Mouse (Mus musculus) G1E (cell line): ENCODE results near the gene Gm10272. TPM values are rescaled to one million over a fixed set of nuclear protein-coding genes. Genes with fewer than 3 reads are reported as not detected.

Experiments used
- ATAC-seq: 2 replicates; pipeline ENCODE4 v1.8.0; 2016; ENCODE audit warnings: mild to moderate bottlenecking; ENCODE audit not compliant: insufficient number of reproducible peaks, poor library complexity, low FRiP score, severe bottlenecking; ENCODE audit errors: extremely low read depth
- DNase-seq: peaks from one replicate; pipeline ENCODE4 v3.0.0; 2012; ENCODE audit warnings: low spot score
- H3K27me3 ChIP-seq: 2 replicates; pipeline ENCODE4 v1.6.1; 2012; ENCODE audit warnings: mild to moderate bottlenecking, low read length, inconsistent platforms; ENCODE audit not compliant: insufficient read depth
- H3K36me3 ChIP-seq: replicated peaks from 2 replicates; pipeline ENCODE3; 2012; ENCODE audit warnings: mild to moderate bottlenecking, inconsistent platforms
- H3K4me1 ChIP-seq: 2 replicates; pipeline ENCODE4 v1.6.1; 2012; ENCODE audit warnings: low read depth, low read length, inconsistent platforms, mixed read lengths; ENCODE audit not compliant: insufficient read depth
- H3K4me3 ChIP-seq: 2 replicates; pipeline ENCODE4 v1.5.1; 2012; ENCODE audit warnings: low read depth, mild to moderate bottlenecking, inconsistent platforms, low read length, moderate library complexity, mixed read lengths
- H3K9me3 ChIP-seq: replicated peaks from 2 replicates; pipeline ENCODE4 v1.6.1; 2012; ENCODE audit warnings: inconsistent platforms
- CTCF ChIP-seq: IDR thresholded peaks from 2 replicates; pipeline ENCODE4 v1.5.1; 2012; ENCODE audit warnings: low read depth, low read length, inconsistent platforms, mixed read lengths
- GATA1 ChIP-seq: IDR thresholded peaks from 2 replicates; pipeline ENCODE4 v1.6.1; 2012; ENCODE audit warnings: borderline replicate concordance, low read length, inconsistent platforms, mixed read lengths
- GATA2 ChIP-seq: IDR thresholded peaks from 2 replicates; pipeline ENCODE4 v1.6.1; 2012; ENCODE audit warnings: low read depth, low read length, inconsistent platforms, borderline replicate concordance
- POLR2AphosphoS5 ChIP-seq: IDR thresholded peaks from 2 replicates; pipeline ENCODE4 v1.6.1; 2012; ENCODE audit warnings: low read depth, low read length, inconsistent platforms; ENCODE audit not compliant: insufficient replicate concordance
- TAL1 ChIP-seq: conservative IDR thresholded peaks from 2 replicates; pipeline ENCODE4 v1.6.1; 2012; ENCODE audit warnings: low read depth, low read length, inconsistent platforms, mixed read lengths
- polyA plus RNA-seq: library from polyadenylated mRNA; stranded (reverse); fragments of >175 nt; gene quantifications from 2 replicates; pipeline ENCODE4 v1.2.3, GENCODE M21; 2012
- total RNA-seq, 2 experiments: library from RNA; stranded (forward) in 1 of 2; stranded (reverse) in 1 of 2; fragments of 200-1000 nt in 1 of 2; fragments of >200 nt in 1 of 2; fragmentation: Nextera tagmentation in 1 of 2; gene quantifications; 2 replicates each; pipeline ENCODE4 v1.2.3; 2014 to 2017

Gm10272 gene
- total RNA-seq (2014; fragmentation: Nextera tagmentation) (not detected in 2 replicates), total RNA-seq (2017) (not detected in 2 replicates), polyA plus RNA-seq (not detected in 2 replicates)

GRCm38 (mm10) chr10:77706326-77706725 is at the start of gene Gm10272:
Gene Gm10272 (plus strand): TSS chr10:77706626.
- DNase-seq (no peak), ATAC-seq (no peak)
- Histone ChIP-seq H3K4me3 (no peak within 1 kb of the TSS), H3K36me3 (no peaks in the 10 kb centered on the region), H3K4me1 (no peaks in the 10 kb centered on the region), H3K9me3 (no peaks in the 10 kb centered on the region), H3K27me3 (peaks cover 9% of the 10 kb centered on the region)
- TF ChIP-seq POLR2AphosphoS5 (no peak), GATA2 (no peak), CTCF (no peak), GATA1 (no peak), TAL1 (no peak)

GRCm38 (mm10) chr10:77658286-77658994 is 48.0 kb upstream of the Gm10272 start:
- DNase-seq (no peak), ATAC-seq (no peak)
- no peaks in the 10 kb centered on the region for H3K36me3 ChIP-seq
- no peak for TF ChIP-seq GATA1
- TF ChIP-seq GATA2 = no peak
- TF ChIP-seq POLR2AphosphoS5 = no peak
- no peak for TF ChIP-seq CTCF
- no peak for TF ChIP-seq TAL1
- peaks cover 6% of the 10 kb centered on the region for H3K4me1 ChIP-seq
- H3K27me3 ChIP-seq = peaks cover 50% of the 10 kb centered on the region
- no peaks in the 10 kb centered on the region for H3K9me3 ChIP-seq
- no peak overlapping the region; the same call in 1 of the 2 replicates for H3K4me3 ChIP-seq

GRCm38 (mm10) chr10:77663949-77664665 is 42.3 kb upstream of the Gm10272 start:
- ATAC-seq (no peak), DNase-seq (no peak)
- Histone ChIP-seq H3K9me3 (no peaks in the 10 kb centered on the region), H3K4me1 (peaks cover 7% of the 10 kb centered on the region), H3K27me3 (peaks cover 42% of the 10 kb centered on the region), H3K36me3 (no peaks in the 10 kb centered on the region), H3K4me3 (no peak overlapping the region)
- no peak for TF ChIP-seq CTCF
- no peak for TF ChIP-seq TAL1
- no peak for TF ChIP-seq POLR2AphosphoS5
- TF ChIP-seq GATA1 = no peak
- no peak for TF ChIP-seq GATA2

- Histone ChIP-seq H3K4me1 (peaks cover 24% of the 10 kb centered on the region), H3K36me3 (no peaks in the 10 kb centered on the region), H3K9me3 (no peaks in the 10 kb centered on the region), H3K4me3 (no peak overlapping the region), H3K27me3 (peaks cover 29% of the 10 kb centered on the region)
- TF ChIP-seq TAL1 (no peak), POLR2AphosphoS5 (no peak), CTCF (no peak), GATA2 (no peak), GATA1 (no peak)
- ATAC-seq (no peak), DNase-seq (no peak)
These were observed 40.1 kb upstream of the Gm10272 start for GRCm38 (mm10) chr10:77666342-77666741.

- no peaks in the 10 kb centered on the region for H3K9me3 ChIP-seq
- ATAC-seq (no peak), DNase-seq (no peak)
- H3K36me3 ChIP-seq = no peaks in the 10 kb centered on the region
- TF ChIP-seq GATA1 = no peak
- no peak for TF ChIP-seq TAL1
- TF ChIP-seq CTCF = no peak
- no peak for TF ChIP-seq GATA2
- TF ChIP-seq POLR2AphosphoS5 = no peak
- H3K27me3 ChIP-seq = peaks cover 26% of the 10 kb centered on the region
- no peak overlapping the region for H3K4me3 ChIP-seq
- peaks cover 29% of the 10 kb centered on the region for H3K4me1 ChIP-seq
These were observed 39.0 kb upstream of the Gm10272 start for GRCm38 (mm10) chr10:77667402-77667801.

GRCm38 (mm10) chr10:77670710-77671109 is 35.7 kb upstream of the Gm10272 start:
- Histone ChIP-seq H3K27me3 (peaks cover 21% of the 10 kb centered on the region), H3K36me3 (no peaks in the 10 kb centered on the region), H3K4me1 (peaks cover 45% of the 10 kb centered on the region), H3K4me3 (no peak overlapping the region; the same call in 1 of the 2 replicates), H3K9me3 (no peaks in the 10 kb centered on the region)
- DNase-seq = no peak
- no peak for ATAC-seq
- TF ChIP-seq GATA1 = no peak
- no peak for TF ChIP-seq TAL1
- TF ChIP-seq CTCF = no peak
- no peak for TF ChIP-seq GATA2
- TF ChIP-seq POLR2AphosphoS5 = no peak
